16 mouse cellular contexts compared by ENCODE assay signal in genomic region chr8:122301866-122302265, GRCm38 (mm10). TPM values are rescaled to one million over a fixed set of nuclear protein-coding genes. Genes with fewer than 3 reads are reported as not detected.
DNase-seq lines count a peak whose midpoint lies in the region; ATAC-seq lines count a peak whose summit lies in the region.
"Had no signal": no experiment of that assay in that cellular context is flagged by ENCODE, and none has a peak within 500 bp of the region (broad histone marks: within the 10 kb centered on the region; RNA-seq: fewer than 3 reads in every experiment).

No protein-coding gene starts in this region.

- no peaks in the 10 kb centered on the region; the same call in 1 of the 2 replicates for H3K27me3 ChIP-seq in hindbrain, embryonic 10.5 days (ENCODE audit: insufficient read depth, poor library complexity, severe bottlenecking)
- H3K27me3 ChIP-seq in hindbrain, embryonic 11.5 days (ENCODE audit: control insufficient read depth, insufficient read depth, low read length): no peaks in the 10 kb centered on the region
- H3K27me3 ChIP-seq in hindbrain, embryonic 15.5 days: no peaks in the 10 kb centered on the region
- H3K27me3 ChIP-seq in liver, embryonic 11.5 days (replicated peaks; ENCODE audit: control insufficient read depth, insufficient read depth, low read length): no peaks in the 10 kb centered on the region
- H3K27me3 ChIP-seq in midbrain, embryonic 14.5 days (ENCODE audit: control insufficient read depth, insufficient read depth, low read length): no peaks in the 10 kb centered on the region
- H3K27me3 ChIP-seq: forebrain, embryonic 13.5 days had no signal

- no peak for ATAC-seq in hindbrain, embryonic 11.5 days (ENCODE audit: low FRiP score)
- no peak for ATAC-seq in hindbrain, embryonic 15.5 days (ENCODE audit: low FRiP score, low read depth)
- ATAC-seq in liver, embryonic 11.5 days (replicated peaks; ENCODE audit: low FRiP score): peak; percentile 56
- ATAC-seq in midbrain, embryonic 14.5 days (ENCODE audit: low FRiP score, low TSS enrichment): no peak
- ATAC-seq: forebrain, embryonic 13.5 days; lung, postnatal 0 days had no signal

- H3K4me3 ChIP-seq in hindbrain, embryonic 10.5 days: no peak overlapping the region
- no peak overlapping the region for H3K4me3 ChIP-seq in hindbrain, embryonic 11.5 days (ENCODE audit: low read depth, low read length)
- H3K4me3 ChIP-seq in hindbrain, embryonic 15.5 days: no peak overlapping the region
- no peak overlapping the region for H3K4me3 ChIP-seq in liver, embryonic 11.5 days (ENCODE audit: low read depth, low read length)
- no peak overlapping the region for H3K4me3 ChIP-seq in midbrain, embryonic 14.5 days (replicated peaks; ENCODE audit: low read depth, low read length)
- H3K4me3 ChIP-seq: forebrain, embryonic 13.5 days; gastrocnemius, adult 2 months had no signal

- H3K4me2 ChIP-seq in hindbrain, embryonic 11.5 days (replicated peaks; ENCODE audit: low read depth, low read length): no peak overlapping the region
- H3K4me2 ChIP-seq in hindbrain, embryonic 15.5 days: no peak overlapping the region
- peak overlapping the region; percentile 46 for H3K4me2 ChIP-seq in liver, embryonic 11.5 days
- H3K4me2 ChIP-seq in midbrain, embryonic 14.5 days (ENCODE audit: low read length): no peak overlapping the region
- H3K4me2 ChIP-seq: forebrain, embryonic 13.5 days had no signal

- no peak for DNase-seq in hindbrain, embryonic 10.5 days (ENCODE audit: low spot score)
- DNase-seq in hindbrain, embryonic 11.5 days (ENCODE audit: low spot score): no peak
- no peak for DNase-seq in liver, embryonic 11.5 days (ENCODE audit: low spot score)
- DNase-seq in midbrain, embryonic 14.5 days: no peak
- no peak for DNase-seq in right cerebral cortex, postnatal 36 days (ENCODE audit: low spot score in 2 of 2)
- DNase-seq in spleen, postnatal 10 days (ENCODE audit: low spot score in 2 of 2): no peak
- DNase-seq: adrenal gland, adult 8-10 months; cerebellum, adult 9-11 months; gastrocnemius, adult 2 months; heart, postnatal 36 days; left cerebral cortex, postnatal 4 days had no signal

- peaks cover 79% of the 10 kb centered on the region for H3K4me1 ChIP-seq in hindbrain, embryonic 10.5 days (replicated peaks)
- H3K4me1 ChIP-seq in hindbrain, embryonic 11.5 days (replicated peaks; ENCODE audit: control insufficient read depth, insufficient read depth, low read length): peaks cover 1% of the 10 kb centered on the region
- peaks cover 30% of the 10 kb centered on the region for H3K4me1 ChIP-seq in hindbrain, embryonic 15.5 days (replicated peaks)
- peaks cover 100% of the 10 kb centered on the region for H3K4me1 ChIP-seq in liver, embryonic 11.5 days (replicated peaks; ENCODE audit: control insufficient read depth, insufficient read depth, low read length)
- H3K4me1 ChIP-seq in midbrain, embryonic 14.5 days (ENCODE audit: control insufficient read depth, insufficient read depth, low read length): peaks cover 26% of the 10 kb centered on the region; the same call in 1 of the 2 replicates

- 76% methylated on average over 5 of the region's 5 CpGs for WGBS in hindbrain, embryonic 10.5 days
- 75% methylated on average over 5 of the region's 5 CpGs for WGBS in hindbrain, embryonic 11.5 days
- WGBS in hindbrain, embryonic 15.5 days: 63% methylated on average over 5 of the region's 5 CpGs
- 37% methylated on average over 5 of the region's 5 CpGs for WGBS in liver, embryonic 11.5 days
- 80% methylated on average over 5 of the region's 5 CpGs for WGBS in midbrain, embryonic 14.5 days

- H3K36me3 ChIP-seq in hindbrain, embryonic 10.5 days: peaks cover 3% of the 10 kb centered on the region; the same call in 1 of the 2 replicates
- no peaks in the 10 kb centered on the region for H3K36me3 ChIP-seq in hindbrain, embryonic 11.5 days (ENCODE audit: control insufficient read depth, insufficient read depth, low read length)
- H3K36me3 ChIP-seq in hindbrain, embryonic 15.5 days: no peaks in the 10 kb centered on the region
- peaks cover 22% of the 10 kb centered on the region for H3K36me3 ChIP-seq in liver, embryonic 11.5 days (ENCODE audit: control insufficient read depth, insufficient read depth, low read length)
- no peaks in the 10 kb centered on the region for H3K36me3 ChIP-seq in midbrain, embryonic 14.5 days (ENCODE audit: control insufficient read depth, insufficient read depth, low read length)

- H3K9ac ChIP-seq in hindbrain, embryonic 11.5 days (ENCODE audit: low read depth, low read length): no peak overlapping the region
- no peak overlapping the region for H3K9ac ChIP-seq in hindbrain, embryonic 15.5 days
- peak overlapping the region; percentile 52 for H3K9ac ChIP-seq in liver, embryonic 11.5 days (ENCODE audit: low read depth, low read length)
- H3K9ac ChIP-seq in midbrain, embryonic 14.5 days (replicated peaks; ENCODE audit: low read length): no peak overlapping the region
- H3K9ac ChIP-seq: forebrain, embryonic 13.5 days had no signal

- peak overlapping the region; percentile 14; the same call in 1 of the 2 replicates for H3K27ac ChIP-seq in hindbrain, embryonic 10.5 days
- H3K27ac ChIP-seq in hindbrain, embryonic 11.5 days (ENCODE audit: low read depth, low read length): no peak overlapping the region
- H3K27ac ChIP-seq in hindbrain, embryonic 15.5 days (replicated peaks): 0 out of 2 replicates have a peak overlapping the region, but pooled peaks have one; percentile 46
- peak overlapping the region; percentile 80 for H3K27ac ChIP-seq in liver, embryonic 11.5 days (ENCODE audit: low read depth, low read length)
- H3K27ac ChIP-seq in midbrain, embryonic 14.5 days (replicated peaks; ENCODE audit: low read depth, low read length): peak overlapping the region; percentile 78
- H3K27ac ChIP-seq: forebrain, embryonic 13.5 days; gastrocnemius, adult 2 months; kidney, postnatal 0 days had no signal

- H3K9me3 ChIP-seq in hindbrain, embryonic 10.5 days: no peaks in the 10 kb centered on the region
- H3K9me3 ChIP-seq in hindbrain, embryonic 11.5 days (ENCODE audit: control insufficient read depth, low read length): no peaks in the 10 kb centered on the region
- no peaks in the 10 kb centered on the region for H3K9me3 ChIP-seq in hindbrain, embryonic 15.5 days
- H3K9me3 ChIP-seq in liver, embryonic 11.5 days (ENCODE audit: control insufficient read depth, low read length): no peaks in the 10 kb centered on the region
- H3K9me3 ChIP-seq in midbrain, embryonic 14.5 days (ENCODE audit: control insufficient read depth, low read length): no peaks in the 10 kb centered on the region
- H3K9me3 ChIP-seq: forebrain, embryonic 13.5 days had no signal

RNA-seq across cellular contexts. Expression of gene Zfpm1, which starts 19.9 kb away (rescaled TPM):
- polyA plus RNA-seq in hindbrain, embryonic 10.5 days (2016; fragmentation: Nextera tagmentation; extraction: Ambion mirVana): 1.6 and 2.4 TPM in 2 replicates
- polyA plus RNA-seq in hindbrain, embryonic 11.5 days (2014; fragmentation: Nextera tagmentation; extraction: Ambion mirVana): 1.6 and 1.9 TPM in 2 replicates
- 1.4 and 2.3 TPM in 2 replicates for polyA plus RNA-seq in hindbrain, embryonic 15.5 days (2015; fragmentation: Nextera tagmentation; extraction: Ambion mirVana)
- 22.7 and 26.5 TPM in 2 replicates for polyA plus RNA-seq in liver, embryonic 11.5 days (2014; fragmentation: Nextera tagmentation; extraction: Ambion mirVana)
- polyA plus RNA-seq in midbrain, embryonic 14.5 days (2014; fragmentation: Nextera tagmentation; extraction: Ambion mirVana): 2.3 TPM in 2 replicates

RNA-seq across cellular contexts. Expression of gene Trhr2, which starts 58.7 kb away (rescaled TPM):
- not detected in 2 replicates for polyA plus RNA-seq in hindbrain, embryonic 10.5 days (2016; fragmentation: Nextera tagmentation; extraction: Ambion mirVana)
- 0.11 and 0.25 TPM in 2 replicates for polyA plus RNA-seq in hindbrain, embryonic 11.5 days (2014; fragmentation: Nextera tagmentation; extraction: Ambion mirVana)
- 0.10 and 0.28 TPM in 2 replicates for polyA plus RNA-seq in hindbrain, embryonic 15.5 days (2015; fragmentation: Nextera tagmentation; extraction: Ambion mirVana)
- polyA plus RNA-seq in liver, embryonic 11.5 days (2014; fragmentation: Nextera tagmentation; extraction: Ambion mirVana): not detected in 2 replicates
- polyA plus RNA-seq in midbrain, embryonic 14.5 days (2014; fragmentation: Nextera tagmentation; extraction: Ambion mirVana): not detected in 2 replicates
- polyA plus RNA-seq: embryonic facial prominence, embryonic 11.5 days; forebrain, embryonic 13.5 days; kidney, postnatal 0 days; lung, postnatal 0 days had no signal
